Mouse (Mus musculus) Patski (cell line): Measurements from ENCODE around the gene Gsk3b. TPM values are rescaled to one million over a fixed set of nuclear protein-coding genes. Genes with fewer than 3 reads are reported as not detected.
"Not testable (repeated sequence)": the region's sequence is repeated elsewhere in the genome, so short reads cannot be mapped to it uniquely, and the experiment has no call there.

Source experiments
- ATAC-seq: fragments of 100-300 bp; one replicate; pipeline ENCODE4 v1.8.0; 2021
- CTCF ChIA-PET: fragments of 350-600 bp; sonication (Branson Sonifier 250); formaldehyde crosslinking; loops from one replicate; lab custom pipeline; 2022; ENCODE audit warnings: inconsistent platforms; lab: Charles Lee
- POLR2A ChIA-PET: fragments of 350-600 bp; sonication (Branson Sonifier 250); formaldehyde crosslinking; loops from one replicate; lab custom pipeline; 2022; ENCODE audit warnings: antibody characterized with exemption, inconsistent platforms; lab: Charles Lee
- DNase-seq: peaks from one replicate; pipeline ENCODE4 v3.0.0-alpha.2; 2011; ENCODE audit warnings: low read depth, low spot score
- H3K27me3 ChIP-seq: fragments of 371-371 bp; one replicate; pipeline ENCODE4 v1.5.1; 2021
- CTCF ChIP-seq: fragments of 100-300 bp; IDR thresholded peaks from one replicate; pipeline ENCODE4 v1.5.1; 2021
- in situ Hi-C: fragments of 300-500 bp; cut with MboI; formaldehyde crosslinking; loops from 3 replicates; pipeline ENCODE4 v1.11.1; 2018; ENCODE audit warnings: low pct_unique_long_range_greater_than_20kb, mixed read lengths
- polyA plus RNA-seq: library from polyadenylated mRNA; unstranded; gene quantifications from one replicate; pipeline ENCODE4 v1.2.3, GENCODE M21; 2021

Gene Gsk3b
- polyA plus RNA-seq, 1 experiment from 2014 or later: 43.9 TPM

DNA sequence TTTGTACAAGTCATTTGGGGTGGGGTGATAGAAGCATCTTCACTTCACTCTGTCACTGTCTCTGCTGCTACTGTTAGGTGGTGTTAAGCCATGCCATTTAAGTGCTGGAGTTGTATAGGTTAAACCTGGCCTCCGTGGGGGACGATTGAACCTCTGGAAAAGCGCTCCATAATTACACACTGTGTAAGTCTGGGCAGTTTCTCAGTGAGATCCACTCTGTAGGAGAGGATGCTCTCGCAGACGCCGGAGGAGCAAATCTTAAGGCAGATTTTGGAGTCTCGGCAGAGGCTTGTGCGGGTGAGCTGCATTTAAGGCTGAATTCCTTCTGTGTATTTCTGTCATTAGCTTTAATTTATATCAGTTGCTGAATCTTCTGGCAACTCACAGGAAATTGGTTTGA is 92.6 kb downstream of the Gsk3b start:
- DNase-seq (no peak), ATAC-seq (no peak)
- POLR2A ChIA-PET: no interaction called here
- CTCF ChIA-PET: interaction anchor here (1.2 kb wide), 1 partner anchor 16 kb away, joined by 3 read pairs; no protein-coding TSS in a partner anchor
- H3K27me3 ChIP-seq: no peaks in the 10 kb centered on the region
- TF ChIP-seq CTCF: no peak
- in situ Hi-C loops: no loop called here

DNA sequence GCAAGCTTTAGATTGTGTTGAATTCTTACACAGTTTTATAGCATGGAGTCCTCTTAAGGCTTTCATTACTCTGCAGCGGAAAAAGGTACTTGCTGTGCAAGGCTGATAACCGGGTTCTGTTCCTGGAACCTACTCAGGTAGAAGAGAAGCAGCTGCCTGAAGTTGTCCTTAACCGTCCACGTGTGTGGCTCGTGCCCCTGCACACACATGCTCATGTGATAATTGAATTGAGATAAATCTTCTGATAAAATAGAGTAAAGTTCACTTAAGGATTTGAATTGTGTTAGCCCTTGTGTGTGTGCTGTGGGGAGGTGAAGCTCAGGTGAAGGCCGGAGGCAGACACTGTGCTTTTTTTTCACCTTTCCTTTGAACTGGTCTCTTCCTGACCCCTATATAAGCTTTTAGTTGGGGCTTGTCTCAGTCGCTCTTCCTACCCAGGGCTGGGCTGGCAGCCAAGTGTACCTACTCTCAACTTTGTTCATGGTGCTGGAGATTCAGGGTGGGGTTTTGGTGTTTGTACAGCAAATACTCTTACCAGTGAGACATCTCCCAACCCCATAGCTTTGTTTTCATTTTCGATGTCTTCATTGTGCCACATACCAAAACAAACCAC is 96.0 kb downstream of the Gsk3b start:
- no peak for TF ChIP-seq CTCF
- ChIA-PET CTCF (interaction anchor here (0.9 to 4.3 kb wide), 4 partner anchors 10 to 94 kb away, joined by 3 to 19 read pairs (median 5); no protein-coding TSS in a partner anchor), POLR2A (no interaction called here)
- no peak for DNase-seq
- in situ Hi-C loops: no loop called here
- no peak for ATAC-seq
- no peaks in the 10 kb centered on the region for H3K27me3 ChIP-seq

GRCm38 (mm10) chr16:38189952-38190351 is 101.2 kb downstream of the Gsk3b start:
- POLR2A ChIA-PET: interaction anchor here (0.6 kb wide), 1 partner anchor 25 kb away, joined by 3 read pairs; no protein-coding TSS in a partner anchor
- TF ChIP-seq CTCF: no peak
- DNase-seq (no peak), ATAC-seq (no peak)
- CTCF ChIA-PET: interaction anchor here (1.8 kb wide), 1 partner anchor 10 kb away, joined by 4 read pairs; no protein-coding TSS in a partner anchor
- in situ Hi-C loops: loop anchor here (10.0 kb wide), 1 partner anchor 505 kb away; no protein-coding TSS in a partner anchor
- H3K27me3 ChIP-seq: no peaks in the 10 kb centered on the region

- H3K27me3 ChIP-seq: no peaks in the 10 kb centered on the region
- in situ Hi-C loops: loop anchor here (10.0 kb wide), 1 partner anchor 506 kb away; no protein-coding TSS in a partner anchor
- TF ChIP-seq CTCF: no peak
- DNase-seq (no peak), ATAC-seq (no peak)
- ChIA-PET CTCF (interaction anchor here (1.8 kb wide), 1 partner anchor 10 kb away, joined by 4 read pairs; no protein-coding TSS in a partner anchor), POLR2A (interaction anchor here (0.6 kb wide), 1 partner anchor 26 kb away, joined by 3 read pairs; no protein-coding TSS in a partner anchor)
These were observed 101.7 kb downstream of the Gsk3b start for GRCm38 (mm10) chr16:38190531-38190930.

GRCm38 (mm10) chr16:38191460-38191859 is 102.7 kb downstream of the Gsk3b start:
- H3K27me3 ChIP-seq: no peaks in the 10 kb centered on the region
- ATAC-seq: no peak
- TF ChIP-seq CTCF: no peak
- POLR2A ChIA-PET: interaction anchor here (0.6 kb wide), 1 partner anchor 28 kb away, joined by 3 read pairs; no protein-coding TSS in a partner anchor
- no peak for DNase-seq
- in situ Hi-C loops: loop anchor here (10.0 kb wide), 1 partner anchor 507 kb away; no protein-coding TSS in a partner anchor
- CTCF ChIA-PET: interaction anchor here (1.4 kb wide), 1 partner anchor 216 kb away, joined by 3 read pairs; no protein-coding TSS in a partner anchor

GRCm38 (mm10) chr16:38192640-38193039 is 103.8 kb downstream of the Gsk3b start:
- ChIA-PET POLR2A (interaction anchor here (1.2 kb wide), 1 partner anchor 97 kb away, joined by 3 read pairs; no protein-coding TSS in a partner anchor), CTCF (interaction anchor here (0.8 to 1.4 kb wide), 2 partner anchors 13 to 217 kb away, joined by 3 to 4 read pairs; no protein-coding TSS in a partner anchor)
- ATAC-seq (no peak), DNase-seq (no peak)
- no peaks in the 10 kb centered on the region for H3K27me3 ChIP-seq
- TF ChIP-seq CTCF: no peak
- in situ Hi-C loops: loop anchor here (10.0 kb wide), 1 partner anchor 508 kb away; no protein-coding TSS in a partner anchor

DNA sequence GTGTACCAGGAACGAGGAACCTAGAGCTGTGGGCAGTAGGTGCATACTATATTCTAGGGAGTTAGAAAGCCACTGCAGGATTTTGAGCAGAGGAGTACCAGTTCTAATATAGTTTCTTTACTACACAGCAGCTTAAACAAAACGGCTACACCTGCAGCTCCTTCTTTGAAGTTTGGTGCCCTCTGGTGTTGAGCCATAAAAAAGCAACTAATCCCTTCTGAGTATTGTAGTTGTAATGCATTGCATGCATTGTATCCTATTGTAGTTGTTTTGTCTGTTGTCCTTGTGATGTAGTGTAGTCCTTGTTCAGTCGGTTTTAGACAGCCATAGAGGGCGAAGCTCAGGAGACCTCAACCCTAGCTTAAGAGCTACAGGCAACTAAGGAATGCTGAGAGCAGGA is 108.5 kb downstream of the Gsk3b start:
- in situ Hi-C loops: loop anchor here (5.0 to 10.0 kb wide), 3 partner anchors 100 to 512 kb away; no protein-coding TSS in a partner anchor
- H3K27me3 ChIP-seq: no peaks in the 10 kb centered on the region
- CTCF ChIA-PET: interaction anchor here (0.7 to 4.2 kb wide), 21 partner anchors 8 to 410 kb away, joined by 3 to 40 read pairs (median 3); partner anchors contain the start of gene Gsk3b
- peak; percentile 44 for ATAC-seq
- POLR2A ChIA-PET: interaction anchor here (1.5 kb wide), 1 partner anchor 10 kb away, joined by 9 read pairs; no protein-coding TSS in a partner anchor
- no peak for DNase-seq
- TF ChIP-seq CTCF: peak; percentile 71

DNA sequence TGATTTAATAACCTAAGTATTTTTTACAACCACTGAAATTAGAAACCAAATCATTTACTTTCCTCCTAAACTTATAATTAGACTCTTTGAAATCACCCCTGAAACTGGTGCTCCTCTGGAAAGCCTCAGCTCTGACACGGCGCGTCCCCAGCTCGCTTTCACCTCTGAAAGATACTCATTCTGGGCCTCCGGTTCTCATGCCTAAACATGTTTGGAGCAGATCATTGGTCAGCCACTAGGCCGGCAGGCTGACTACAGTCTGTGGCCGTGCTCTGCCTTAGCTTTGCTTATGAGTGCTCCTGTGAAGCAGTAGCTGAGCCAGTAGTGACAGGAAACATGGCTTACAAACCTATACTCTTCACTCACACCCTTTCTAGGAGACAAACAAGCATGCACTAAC is 116.5 kb downstream of the Gsk3b start:
- ATAC-seq (no peak), DNase-seq (no peak)
- no peak for TF ChIP-seq CTCF
- ChIA-PET CTCF (interaction anchor here (0.7 to 1.9 kb wide), 4 partner anchors 8 to 252 kb away, joined by 3 to 4 read pairs (median 3); no protein-coding TSS in a partner anchor), POLR2A (interaction anchor here (0.6 to 1.0 kb wide), 2 partner anchors 117 to 404 kb away, joined by 3 read pairs; no protein-coding TSS in a partner anchor)
- in situ Hi-C loops: no loop called here
- no peaks in the 10 kb centered on the region for H3K27me3 ChIP-seq

DNA sequence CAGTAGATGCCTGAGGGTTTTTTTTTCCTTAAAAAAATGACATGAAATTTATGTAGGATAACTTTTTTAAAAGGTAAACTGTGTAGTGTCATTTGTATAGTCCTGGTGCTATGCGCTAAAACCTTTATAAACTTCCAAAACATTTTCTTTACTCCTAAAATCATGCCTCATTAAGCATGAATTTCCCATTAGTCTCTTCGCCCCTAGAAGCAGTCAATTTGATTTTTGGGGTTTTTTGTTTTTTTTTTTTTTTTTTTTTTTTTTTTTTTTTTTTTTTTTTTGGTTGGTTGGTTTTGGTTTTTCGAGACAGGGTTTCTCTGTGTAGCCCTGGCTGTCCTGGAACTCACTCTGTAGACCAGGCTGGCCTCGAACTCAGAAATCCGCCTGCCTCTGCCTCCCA is 133.7 kb downstream of the Gsk3b start:
- DNase-seq, POLR2A ChIA-PET, H3K27me3 ChIP-seq, in situ Hi-C loops, CTCF ChIA-PET, ATAC-seq: not testable (repeated sequence)

DNA sequence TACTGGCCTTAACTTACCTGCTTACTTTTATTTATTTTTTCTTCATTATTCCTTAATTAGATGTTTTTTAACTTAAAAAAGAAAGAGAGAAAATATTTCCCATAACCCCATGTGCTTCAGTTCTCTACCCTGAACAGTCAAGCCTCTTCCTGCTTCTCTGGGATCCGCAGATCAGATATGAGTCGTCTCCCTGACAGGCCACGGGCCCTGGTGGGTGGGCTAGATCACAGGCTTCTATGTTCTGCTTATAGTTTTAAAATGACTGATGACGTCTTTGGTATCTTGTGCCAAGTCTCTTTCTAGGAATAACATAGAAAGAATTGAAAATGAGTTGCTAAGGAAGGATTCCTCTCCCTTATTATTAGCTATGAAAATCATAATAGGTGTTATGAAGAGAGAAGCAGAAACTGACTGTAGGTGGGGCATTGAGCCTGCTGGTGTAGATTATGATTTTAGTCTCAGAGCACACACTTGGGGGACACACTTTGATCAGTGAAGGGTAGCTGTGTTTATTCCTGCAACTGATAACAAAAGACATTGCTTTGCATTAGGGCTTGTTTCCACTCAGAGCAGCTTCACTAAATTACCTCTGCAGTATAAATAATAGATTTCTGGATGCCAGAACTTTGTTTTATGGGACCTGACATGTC is 148.3 kb downstream of the Gsk3b start:
- ChIA-PET POLR2A (no interaction called here), CTCF (interaction anchor here (1.3 kb wide), 1 partner anchor 10 kb away, joined by 4 read pairs; no protein-coding TSS in a partner anchor)
- in situ Hi-C loops: no loop called here
- H3K27me3 ChIP-seq: no peaks in the 10 kb centered on the region
- DNase-seq: no peak
- no peak for TF ChIP-seq CTCF
- no peak for ATAC-seq
